Mouse (Mus musculus) MEL (cell line): Measurements from ENCODE around the gene Il12a. TPM values are rescaled to one million over a fixed set of nuclear protein-coding genes. Genes with fewer than 3 reads are reported as not detected.

Experiments
- DNase-seq: peaks from one replicate; pipeline ENCODE4 v3.0.0; 2011; ENCODE audit warnings: low read depth, low spot score
- H3K27ac ChIP-seq: 2 replicates; pipeline ENCODE4 v1.5.1; 2012; ENCODE audit warnings: low read depth, mild to moderate bottlenecking, control low read depth, low read length, moderate library complexity; ENCODE audit not compliant: control insufficient read depth
- H3K27me3 ChIP-seq, 2 experiments: fragments of 150-350 bp in 1 of 2; sonication (generic) in 1 of 2; 2 replicates each; pipeline ENCODE4 v1.6.1; 2012; ENCODE audit warnings: low read length in 2 of 2, mild to moderate bottlenecking in 2 of 2, improper control_type of control experiment in 1 of 2, moderate library complexity in 1 of 2; ENCODE audit not compliant: insufficient read depth in 2 of 2, control insufficient read depth in 1 of 2
- H3K36me3 ChIP-seq, 2 experiments: 2 replicates each; pipeline ENCODE4 v1.6.1; 2012 to 2014; ENCODE audit warnings: low read length in 2 of 2, improper control_type of control experiment in 1 of 2, inconsistent platforms in 1 of 2, mild to moderate bottlenecking in 1 of 2; ENCODE audit not compliant: insufficient read depth in 2 of 2, control insufficient read depth in 1 of 2
- H3K4me1 ChIP-seq, 2 experiments: fragments of 150-350 bp in 1 of 2; sonication (generic) in 1 of 2; 2 replicates each; pipeline ENCODE4 v1.6.1; 2012; ENCODE audit warnings: low read length in 2 of 2, improper control_type of control experiment in 1 of 2, mild to moderate bottlenecking in 1 of 2; ENCODE audit not compliant: insufficient read depth in 2 of 2, control insufficient read depth in 1 of 2
- H3K4me3 ChIP-seq, 2 experiments: fragments of 150-350 bp in 1 of 2; sonication (generic) in 1 of 2; 2 replicates each; pipeline ENCODE4 v1.5.1; 2012; ENCODE audit warnings: low read depth in 2 of 2, low read length in 2 of 2, mild to moderate bottlenecking in 2 of 2, moderate library complexity in 2 of 2, control low read depth in 1 of 2, improper control_type of control experiment in 1 of 2; ENCODE audit not compliant: control insufficient read depth in 1 of 2, insufficient read depth in 1 of 2
- H3K79me2 ChIP-seq: 2 replicates; pipeline ENCODE4 v1.6.1; 2012; ENCODE audit warnings: mild to moderate bottlenecking, low read length, moderate library complexity; ENCODE audit not compliant: control insufficient read depth, poor library complexity, insufficient read depth
- H3K9ac ChIP-seq: 2 replicates; pipeline ENCODE4 v1.6.1; 2012; ENCODE audit warnings: low read depth, mild to moderate bottlenecking, control low read depth, low read length, moderate library complexity; ENCODE audit not compliant: control insufficient read depth, poor library complexity, severe bottlenecking
- H3K9me3 ChIP-seq: fragments of 150-350 bp; sonication (generic); replicated peaks from 2 replicates; pipeline ENCODE4 v1.6.1; 2012; ENCODE audit warnings: mild to moderate bottlenecking, low read length, improper control_type of control experiment, moderate library complexity; ENCODE audit not compliant: insufficient read depth
- BHLHE40 ChIP-seq: IDR thresholded peaks from 2 replicates; pipeline ENCODE4 v1.6.1; 2012; ENCODE audit warnings: low read depth, mild to moderate bottlenecking, inconsistent platforms, low read length, improper control_type of control experiment, borderline replicate concordance
- CHD1 ChIP-seq: IDR thresholded peaks from 2 replicates; pipeline ENCODE4 v1.6.1; 2012; ENCODE audit warnings: low read depth, mild to moderate bottlenecking, inconsistent platforms, low read length, improper control_type of control experiment
- CHD2 ChIP-seq: IDR thresholded peaks from 2 replicates; pipeline ENCODE4 v1.6.1; 2011; ENCODE audit warnings: low read length, improper control_type of control experiment
- CTCF ChIP-seq, 3 experiments: IDR thresholded peaks in 2 of 3; conservative IDR thresholded peaks in 1 of 3; 2 replicates each; pipeline ENCODE4 v1.5.1; 2011 to 2012; ENCODE audit warnings: low read length in 3 of 3, low read depth in 2 of 3, mild to moderate bottlenecking in 2 of 3, improper control_type of control experiment in 1 of 3, inconsistent platforms in 1 of 3, mixed read lengths in 1 of 3, moderate library complexity in 1 of 3; ENCODE audit not compliant: control insufficient read depth in 1 of 3, insufficient read depth in 1 of 3, poor library complexity in 1 of 3, severe bottlenecking in 1 of 3
- ELF1 ChIP-seq: IDR thresholded peaks from 2 replicates; pipeline ENCODE4 v1.6.1; 2014; ENCODE audit warnings: low read depth, mild to moderate bottlenecking, inconsistent platforms, low read length, improper control_type of control experiment, moderate library complexity
- EP300 ChIP-seq, 2 experiments: IDR thresholded peaks; 2 replicates each; pipeline ENCODE4 v1.6.1; 2011; ENCODE audit warnings: improper control_type of control experiment in 2 of 2, low read length in 2 of 2, low read depth in 1 of 2, mild to moderate bottlenecking in 1 of 2
- ETS1 ChIP-seq: IDR thresholded peaks from 2 replicates; pipeline ENCODE4 v1.6.1; 2012; ENCODE audit warnings: low read depth, mild to moderate bottlenecking, inconsistent platforms, low read length, improper control_type of control experiment, moderate library complexity
- GABPA ChIP-seq: IDR thresholded peaks from 2 replicates; pipeline ENCODE4 v1.6.1; 2012; ENCODE audit warnings: low read depth, mild to moderate bottlenecking, inconsistent platforms, low read length, improper control_type of control experiment, moderate library complexity
- HCFC1 ChIP-seq: IDR thresholded peaks from 2 replicates; pipeline ENCODE4 v1.6.1; 2012; ENCODE audit warnings: low read depth, mild to moderate bottlenecking, inconsistent platforms, low read length, improper control_type of control experiment, moderate library complexity
- JUND ChIP-seq: IDR thresholded peaks from 2 replicates; pipeline ENCODE4 v1.6.1; 2011; ENCODE audit warnings: low read depth, mild to moderate bottlenecking, improper control_type of control experiment, low read length
- MAFK ChIP-seq: IDR thresholded peaks from 2 replicates; pipeline ENCODE4 v1.6.1; 2011; ENCODE audit warnings: low read depth, mild to moderate bottlenecking, low read length, improper control_type of control experiment, borderline replicate concordance
- MAX ChIP-seq: IDR thresholded peaks from 2 replicates; pipeline ENCODE4 v1.6.1; 2011; ENCODE audit warnings: low read length, improper control_type of control experiment
- MAZ ChIP-seq: IDR thresholded peaks from 2 replicates; pipeline ENCODE4 v1.6.1; 2012; ENCODE audit warnings: low read depth, mild to moderate bottlenecking, inconsistent platforms, low read length, improper control_type of control experiment
- MXI1 ChIP-seq: IDR thresholded peaks from 2 replicates; pipeline ENCODE4 v1.6.1; 2011; ENCODE audit warnings: mild to moderate bottlenecking, low read depth, low read length, improper control_type of control experiment
- MYB ChIP-seq: IDR thresholded peaks from 2 replicates; pipeline ENCODE4 v1.6.1; 2011; ENCODE audit warnings: mild to moderate bottlenecking, low read depth, low read length, improper control_type of control experiment
- MYC ChIP-seq: IDR thresholded peaks from 2 replicates; pipeline ENCODE4 v1.6.1; 2011; ENCODE audit warnings: low read depth, mild to moderate bottlenecking, low read length, improper control_type of control experiment, moderate library complexity
- NELFE ChIP-seq: IDR thresholded peaks from 2 replicates; pipeline ENCODE4 v1.6.1; 2011; ENCODE audit warnings: low read depth, low read length, improper control_type of control experiment
- POLR2A ChIP-seq, 2 experiments: IDR thresholded peaks; 2 replicates each; pipeline ENCODE4 v1.6.1; 2011 to 2012; ENCODE audit warnings: low read length in 2 of 2, mild to moderate bottlenecking in 2 of 2, control low read depth in 1 of 2, improper control_type of control experiment in 1 of 2, low read depth in 1 of 2, moderate library complexity in 1 of 2; ENCODE audit not compliant: control insufficient read depth in 1 of 2, insufficient read depth in 1 of 2, poor library complexity in 1 of 2
- POLR2AphosphoS2 ChIP-seq: IDR thresholded peaks from 2 replicates; pipeline ENCODE4 v1.6.1; 2011; ENCODE audit warnings: low read length, improper control_type of control experiment
- POLR2AphosphoS5 ChIP-seq: IDR thresholded peaks from 2 replicates; pipeline ENCODE4 v1.6.1; 2012; ENCODE audit warnings: low read depth, borderline replicate concordance, mild to moderate bottlenecking, inconsistent platforms, low read length, moderate library complexity, mixed read lengths
- SIN3A ChIP-seq: IDR thresholded peaks from 2 replicates; pipeline ENCODE4 v1.6.1; 2012; ENCODE audit warnings: low read length, improper control_type of control experiment, inconsistent platforms
- SMC3 ChIP-seq: IDR thresholded peaks from 2 replicates; pipeline ENCODE4 v1.6.1; 2011; ENCODE audit warnings: low read depth, low read length, improper control_type of control experiment
- TBP ChIP-seq: IDR thresholded peaks from 2 replicates; pipeline ENCODE4 v1.8.0; 2011; ENCODE audit warnings: low read depth, low read length, improper control_type of control experiment
- TCF12 ChIP-seq: IDR thresholded peaks from 2 replicates; pipeline ENCODE4 v1.6.1; 2014; ENCODE audit warnings: low read depth, mild to moderate bottlenecking, inconsistent platforms, low read length, improper control_type of control experiment, moderate library complexity
- USF1 ChIP-seq: IDR thresholded peaks from 2 replicates; pipeline ENCODE4 v1.6.1; 2014; ENCODE audit warnings: low read depth, mild to moderate bottlenecking, inconsistent platforms, low read length, improper control_type of control experiment, moderate library complexity
- USF2 ChIP-seq, 2 experiments: IDR thresholded peaks; 2 replicates each; pipeline ENCODE4 v1.6.1; 2011 to 2012; ENCODE audit warnings: improper control_type of control experiment in 2 of 2, low read length in 2 of 2, borderline replicate concordance in 1 of 2, inconsistent platforms in 1 of 2, low read depth in 1 of 2, mild to moderate bottlenecking in 1 of 2; ENCODE audit not compliant: insufficient read depth in 1 of 2
- ZC3H11A ChIP-seq: IDR thresholded peaks from 2 replicates; pipeline ENCODE4 v1.6.1; 2012; ENCODE audit warnings: low read depth, mild to moderate bottlenecking, inconsistent platforms, low read length, improper control_type of control experiment
- ZKSCAN1 ChIP-seq: IDR thresholded peaks from 2 replicates; pipeline ENCODE4 v1.6.1; 2012; ENCODE audit warnings: low read depth, mild to moderate bottlenecking, inconsistent platforms, low read length, improper control_type of control experiment, moderate library complexity
- ZMIZ1 ChIP-seq: IDR thresholded peaks from 2 replicates; pipeline ENCODE4 v1.6.1; 2012; ENCODE audit warnings: low read depth, mild to moderate bottlenecking, inconsistent platforms, low read length, improper control_type of control experiment, moderate library complexity
- ZNF384 ChIP-seq: IDR thresholded peaks from 2 replicates; pipeline ENCODE4 v1.6.1; 2012; ENCODE audit warnings: low read depth, mild to moderate bottlenecking, inconsistent platforms, low read length, improper control_type of control experiment
- polyA plus RNA-seq, 2 experiments: library from polyadenylated mRNA; stranded (reverse) in 1 of 2; unstranded in 1 of 2; fragments of >175 nt in 1 of 2; fragments of >200 nt in 1 of 2; gene quantifications; 2 replicates each; pipeline versions ENCODE4 v1.2.1 to v1.2.4; 2012; ENCODE audit warnings: low replicate concordance in 2 of 2, low read depth in 1 of 2; ENCODE audit not compliant: insufficient read length in 2 of 2, insufficient read depth in 1 of 2, missing spikeins in 1 of 2
- total RNA-seq: library from RNA; depleted of rRNA; stranded (reverse); fragments of 300-350 nt; gene quantifications from 2 replicates; pipeline ENCODE4 v1.2.3, GENCODE M21; 2012

The Il12a gene
- total and polyA plus RNA-seq, 3 experiments: not detected

GRCm38 (mm10) chr3:68675980-68676678 lies 14.3 kb upstream of the Il12a start:
- Histone ChIP-seq H3K9ac (no peak overlapping the region; the same call in 1 of the 2 replicates), H3K27ac (no peak overlapping the region), H3K4me3 (no peak overlapping the region), H3K4me1 (peaks cover 2 to 6% of the 10 kb centered on the region in 2 experiments; a peak in 2 of 4 replicates), H3K79me2 (no peaks in the 10 kb centered on the region), H3K27me3 (no peaks in the 10 kb centered on the region), H3K36me3 (peaks cover 0 to 3% of the 10 kb centered on the region in 2 experiments; a peak in 2 of 4 replicates), H3K9me3 (no peaks in the 10 kb centered on the region)
- DNase-seq: no peak
- TF ChIP-seq USF1 (no peak), USF2 (IDR thresholded peaks at IDR 0.05; ENCODE audit: borderline replicate concordance in 1 of 2, insufficient read depth in 1 of 2, low read depth in 1 of 2, low read length in 2 of 2) (no peak), EP300 (IDR thresholded peaks at IDR 0.05; ENCODE audit: low read depth in 1 of 2, low read length in 2 of 2) (no peak), MYC (no peak), MYB (no peak)

- Histone ChIP-seq H3K27ac (peak overlapping the region; percentile 68), H3K9ac (peak overlapping the region; percentile 55), H3K79me2 (no peaks in the 10 kb centered on the region), H3K36me3 (peaks cover 0 to 3% of the 10 kb centered on the region in 2 experiments; a peak in 2 of 4 replicates), H3K4me1 (peaks cover 2 to 6% of the 10 kb centered on the region in 2 experiments; a peak in 2 of 4 replicates), H3K9me3 (no peaks in the 10 kb centered on the region), H3K27me3 (no peaks in the 10 kb centered on the region), H3K4me3 (peak overlapping the region; percentile 46 to 62)
- peak; percentile 83 for DNase-seq
- TF ChIP-seq GABPA (no peak), MAFK (no peak), ZNF384 (no peak), SIN3A (peak; percentile 81), POLR2AphosphoS2 (no peak), JUND (no peak), TCF12 (peak; percentile 39), TBP (no peak), MAX (no peak), EP300 (IDR thresholded peaks at IDR 0.05; ENCODE audit: low read depth in 1 of 2, low read length in 2 of 2) (peak; percentile 71 to 72), MYB (peak; percentile 77), ELF1 (no peak), POLR2AphosphoS5 (no peak), CTCF (IDR thresholded peaks at IDR 0.05 in 2 of 3, conservative IDR thresholded peaks at IDR 0.05 in 1 of 3; ENCODE audit: control insufficient read depth in 1 of 3, insufficient read depth in 1 of 3, low read depth in 2 of 3, low read length in 3 of 3, poor library complexity in 1 of 3, severe bottlenecking in 1 of 3) (no peak), USF2 (IDR thresholded peaks at IDR 0.05; ENCODE audit: borderline replicate concordance in 1 of 2, insufficient read depth in 1 of 2, low read depth in 1 of 2, low read length in 2 of 2) (no peak), BHLHE40 (peak; percentile 15; the same call in 1 of the 2 replicates), SMC3 (no peak), MAZ (no peak), HCFC1 (0 out of 2 replicates have a peak, but pooled peaks have one; percentile 22), NELFE (peak; percentile 28; the same call in 1 of the 2 replicates), MYC (no peak), MXI1 (no peak), CHD2 (no peak), ZKSCAN1 (no peak), ETS1 (peak; percentile 72; the same call in 1 of the 2 replicates), ZMIZ1 (no peak), ZC3H11A (no peak), POLR2A (IDR thresholded peaks at IDR 0.05; ENCODE audit: control insufficient read depth in 1 of 2, insufficient read depth in 1 of 2, low read depth in 1 of 2, low read length in 2 of 2, poor library complexity in 1 of 2) (no peak; a peak in 1 of 4 replicates), CHD1 (no peak)
These were observed 13.6 kb upstream of the Il12a start for GRCm38 (mm10) chr3:68676831-68677303.
